In the genomic region with DNA sequence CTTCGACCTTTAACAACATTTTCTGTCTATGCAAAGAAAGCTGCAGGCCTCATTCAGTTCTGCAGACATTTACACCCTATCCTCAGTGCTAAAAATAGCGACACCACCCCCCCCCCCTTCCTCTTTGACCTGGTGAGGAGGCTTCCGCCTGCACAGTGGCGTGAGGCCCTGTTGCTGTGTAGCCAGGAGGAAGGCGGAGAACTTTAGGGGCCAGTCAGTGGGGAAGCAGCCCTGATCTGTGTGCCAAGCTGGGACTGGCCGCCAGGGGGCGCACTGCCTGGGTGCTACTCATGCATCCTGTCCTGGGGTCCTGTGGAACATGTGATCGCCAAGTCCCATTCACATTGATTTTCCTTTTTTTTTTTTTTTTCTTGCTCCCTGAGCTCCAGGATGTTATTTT, we compare ENCODE assay signal across 8 mouse cellular contexts. TPM values are rescaled to one million over a fixed set of nuclear protein-coding genes. Genes with fewer than 3 reads are reported as not detected.
DNase-seq lines count a peak whose midpoint lies in the region.

No protein-coding gene starts in this region.

- no peaks in the 10 kb centered on the region for H3K36me3 ChIP-seq in megakaryocyte, embryonic 14.5 days (replicated peaks; ENCODE audit: low read length)

- peak overlapping the region; percentile 83 for H3K4me3 ChIP-seq in megakaryocyte, embryonic 14.5 days (replicated peaks)

- H3K4me1 ChIP-seq in megakaryocyte, embryonic 14.5 days = peaks cover 86% of the 10 kb centered on the region

- no peaks in the 10 kb centered on the region for H3K9me3 ChIP-seq in megakaryocyte, embryonic 14.5 days

- H3K27me3 ChIP-seq in megakaryocyte, embryonic 14.5 days (replicated peaks) = no peaks in the 10 kb centered on the region

- DNase-seq in WW6 (ENCODE audit: low read depth, low spot score) = peak; percentile 74
- DNase-seq in cerebellum, postnatal 4 days (ENCODE audit: low spot score in 2 of 2) = peak; percentile 86 to 89
- peak; percentile 91 to 93 for DNase-seq in gastrocnemius, adult 8-10 months (ENCODE audit: low spot score in 2 of 2)
- DNase-seq in induced T-regulatory cell, adult 2 months (ENCODE audit: low read depth) = peak; percentile 89
- DNase-seq in left cerebral cortex, adult 9 months (ENCODE audit: low spot score in 2 of 2) = peak; percentile 77 to 89
- peak; percentile 90 to 91 for DNase-seq in right cerebral cortex, postnatal 10 days (ENCODE audit: low spot score in 2 of 2)
- peak; percentile 87 for DNase-seq in urinary bladder, postnatal 25 days (ENCODE audit: low spot score)

RNA-seq across cellular contexts. Expression of a gene that starts 24.3 kb away (rescaled TPM):
- total RNA-seq in gastrocnemius, adult 8-10 months (2022) = 10 to 100 TPM; 43.3 to 60.4 (median 52.8) TPM
- polyA plus RNA-seq in megakaryocyte, embryonic 14.5 days (2012; ENCODE audit: insufficient read depth, low replicate concordance) = 27.5 and 30.1 TPM in 2 replicates

Comparison
In these comparisons a context has a peak if more than half of its experiments do, and no peak if none do; other contexts are left out.
1. Peak in every context shown above with its lines: DNase-seq and H3K4me3 ChIP-seq.